8 mouse cellular contexts compared by ENCODE assay signal in genomic region chr9:70142460-70142859, GRCm38 (mm10). TPM values are rescaled to one million over a fixed set of nuclear protein-coding genes. Genes with fewer than 3 reads are reported as not detected.
A peak's percentile ranks its signal among the peaks of the same experiment; 100 is the strongest.
DNase-seq lines count a peak whose midpoint lies in the region; ATAC-seq lines count a peak whose summit lies in the region.

Gene Fam81a, minus strand, starts transcription at chr9:70142560.

- H3K4me2 ChIP-seq in limb, embryonic 15.5 days = peak within 1 kb of the TSS; percentile 96

- H3K9me3 ChIP-seq in limb, embryonic 15.5 days = no peaks in the 10 kb centered on the region

- H3K9ac ChIP-seq in limb, embryonic 15.5 days = 0 out of 2 replicates have a peak within 1 kb of the TSS, but pooled peaks have one; percentile 0

- no peak within 1 kb of the TSS for H3K27ac ChIP-seq in brown adipose tissue, adult 24 weeks (replicated peaks; ENCODE audit: low read depth, low read length)
- H3K27ac ChIP-seq in limb, embryonic 15.5 days = no peak within 1 kb of the TSS

- intact Hi-C loops in heart, postnatal 36 days (cut with DNase I) = loop anchor here (5.0 kb wide), 1 partner anchor 65 kb away; the partner anchor contains the start of gene Myo1e

- no peaks in the 10 kb centered on the region for H3K36me3 ChIP-seq in limb, embryonic 15.5 days

- peak within 1 kb of the TSS; percentile 44 for H3K4me3 ChIP-seq in brown adipose tissue, adult 24 weeks (ENCODE audit: insufficient read depth, low read depth, low read length)
- peak within 1 kb of the TSS; percentile 69 for H3K4me3 ChIP-seq in limb, embryonic 15.5 days

- no peak for DNase-seq in frontal cortex, adult 2 months (ENCODE audit: extremely low spot score in 1 of 2, low spot score in 1 of 2)
- no peak for DNase-seq in heart, postnatal 36 days
- no peak for DNase-seq in MN1 (ENCODE audit: low spot score)
- DNase-seq in frontal cortex, postnatal 14 days (ENCODE audit: low spot score in 2 of 2) = no peak
- no peak for DNase-seq in natural killer cell, adult 2 months (ENCODE audit: low spot score in 2 of 2)

- H3K4me1 ChIP-seq in brown adipose tissue, adult 24 weeks (ENCODE audit: control insufficient read depth, insufficient read depth, insufficient read length, low read length) = no peaks in the 10 kb centered on the region
- peaks cover 25% of the 10 kb centered on the region for H3K4me1 ChIP-seq in limb, embryonic 15.5 days

- ATAC-seq in frontal cortex, adult (ENCODE audit: low TSS enrichment) = no peak
- ATAC-seq in limb, embryonic 15.5 days (ENCODE audit: insufficient number of reproducible peaks, low FRiP score, low TSS enrichment, low read depth) = no peak

- 73% methylated on average over 7 of the region's 7 CpGs for WGBS in limb, embryonic 15.5 days

- peaks cover 12% of the 10 kb centered on the region; the same call in 1 of the 2 replicates for H3K27me3 ChIP-seq in limb, embryonic 15.5 days

RNA-seq across cellular contexts. Expression of gene Fam81a, which starts in this region (rescaled TPM):
- 121 and 131 TPM in 2 replicates for polyA plus RNA-seq in frontal cortex, adult 2 months (2012; rRNA removed)
- polyA plus RNA-seq in brown adipose tissue, adult 24 weeks (2012; ENCODE audit: insufficient read depth, insufficient read length, missing spikeins) = not detected in 2 replicates
- 10 to 100 TPM; 32.8 to 37.8 TPM for total RNA-seq in heart, postnatal 36 days (2021)
- 8.2 and 8.3 TPM in 2 replicates for polyA plus RNA-seq in limb, embryonic 15.5 days (2015; fragmentation: Nextera tagmentation; extraction: Ambion mirVana)

Comparison
In these comparisons a context has a peak if more than half of its experiments do, and no peak if none do; other contexts are left out.
1. RNA of gene Fam81a (polyA plus RNA-seq): 121 to 131 TPM in frontal cortex, adult 2 months; 8.2 to 8.3 TPM in limb, embryonic 15.5 days and not detected in brown adipose tissue, adult 24 weeks; every median in the first group is over 10 times any median in the second.